In the genomic region with DNA sequence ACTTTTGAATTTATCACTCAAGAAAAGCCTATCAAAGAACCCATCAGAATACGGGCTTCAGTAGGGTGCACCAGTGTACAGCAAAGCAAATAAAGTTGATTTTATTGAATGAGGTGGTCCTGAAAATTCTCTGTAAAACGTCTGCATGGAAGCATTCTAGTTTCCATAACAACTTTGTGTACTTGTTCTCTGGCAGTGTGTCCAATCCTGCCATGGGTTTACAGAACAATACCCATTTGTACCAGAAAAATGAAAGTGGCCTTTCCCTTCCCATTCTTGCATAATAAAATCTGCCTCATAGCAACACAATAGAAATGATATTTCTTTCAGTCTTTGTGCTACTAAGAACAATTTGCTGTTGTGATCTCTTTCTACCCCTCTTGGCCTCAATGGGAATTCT, we compare ENCODE assay signal across 35 mouse cellular contexts. TPM values are rescaled to one million over a fixed set of nuclear protein-coding genes. Genes with fewer than 3 reads are reported as not detected.
DNase-seq lines count a peak whose midpoint lies in the region; ATAC-seq and TF ChIP-seq lines count a peak whose summit lies in the region.
"Had no signal": no experiment of that assay in that cellular context is flagged by ENCODE, and none has a peak within 500 bp of the region (broad histone marks: within the 10 kb centered on the region; RNA-seq: fewer than 3 reads in every experiment).

Ankub1 (minus strand) TSS at position 81 of the 400 bp plus-strand sequence.

- no peak within 1 kb of the TSS for H3K4me2 ChIP-seq in midbrain, postnatal 0 days (ENCODE audit: low read depth, low read length, poor library complexity, severe bottlenecking)
- no peak within 1 kb of the TSS for H3K4me2 ChIP-seq in midbrain, embryonic 16.5 days (ENCODE audit: low read length)
- H3K4me2 ChIP-seq: forebrain, embryonic 15.5 days; heart, embryonic 13.5 days; intestine, embryonic 15.5 days; limb, embryonic 15.5 days; liver, embryonic 13.5 days; midbrain, embryonic 13.5 days; neural tube, embryonic 15.5 days had no signal

- H3K4me3 ChIP-seq in layer of hippocampus, adult 2 months = peak within 1 kb of the TSS; percentile 3; the same call in 1 of the 2 replicates
- no peak within 1 kb of the TSS for H3K4me3 ChIP-seq in midbrain, postnatal 0 days (ENCODE audit: low read depth, low read length)
- no peak within 1 kb of the TSS for H3K4me3 ChIP-seq in midbrain, embryonic 16.5 days (ENCODE audit: low read depth, low read length)
- no peak within 1 kb of the TSS for H3K4me3 ChIP-seq in cortical plate, adult 2 months (ENCODE audit: insufficient read depth, low read length)
- H3K4me3 ChIP-seq: forebrain, embryonic 15.5 days; heart, adult 2 months; heart, embryonic 13.5 days; hindbrain, embryonic 10.5 days; intestine, embryonic 15.5 days; limb, embryonic 10.5 days; limb, embryonic 15.5 days; liver, embryonic 13.5 days; megakaryocyte, embryonic 14.5 days; midbrain, embryonic 13.5 days; neural tube, embryonic 15.5 days had no signal

- peak within 1 kb of the TSS; percentile 71 for H3K27ac ChIP-seq in layer of hippocampus, adult 2 months
- no peak within 1 kb of the TSS for H3K27ac ChIP-seq in midbrain, postnatal 0 days (ENCODE audit: low read depth, low read length)
- no peak within 1 kb of the TSS for H3K27ac ChIP-seq in midbrain, embryonic 16.5 days (ENCODE audit: low read length)
- peak within 1 kb of the TSS; percentile 73 for H3K27ac ChIP-seq in cortical plate, adult 2 months (ENCODE audit: insufficient read depth, low read length)
- H3K27ac ChIP-seq: forebrain, embryonic 15.5 days; heart, adult 2 months; heart, embryonic 13.5 days; hindbrain, embryonic 10.5 days; intestine, embryonic 15.5 days; limb, embryonic 10.5 days; limb, embryonic 15.5 days; liver, embryonic 13.5 days; midbrain, embryonic 13.5 days; neural tube, embryonic 15.5 days had no signal

- no peaks in the 10 kb centered on the region for H3K27me3 ChIP-seq in midbrain, postnatal 0 days (ENCODE audit: insufficient read depth, low read length)
- no peaks in the 10 kb centered on the region for H3K27me3 ChIP-seq in midbrain, embryonic 16.5 days (ENCODE audit: control insufficient read depth, insufficient read depth, low read depth, low read length)
- H3K27me3 ChIP-seq: forebrain, embryonic 15.5 days; heart, embryonic 13.5 days; intestine, embryonic 15.5 days; limb, embryonic 15.5 days; liver, embryonic 13.5 days; megakaryocyte, embryonic 14.5 days; midbrain, embryonic 13.5 days; neural tube, embryonic 15.5 days had no signal

- 29% methylated on average over 2 of the region's 2 CpGs for WGBS in midbrain, postnatal 0 days
- 46% methylated on average over 2 of the region's 2 CpGs for WGBS in midbrain, embryonic 16.5 days

- ATAC-seq in midbrain, postnatal 0 days (ENCODE audit: low FRiP score) = no peak
- no peak for ATAC-seq in midbrain, embryonic 16.5 days
- ATAC-seq: forebrain, embryonic 15.5 days; hindbrain, embryonic 16.5 days; intestine, embryonic 15.5 days; lung, postnatal 0 days; midbrain, embryonic 13.5 days had no signal

- no peaks in the 10 kb centered on the region for H3K9me3 ChIP-seq in midbrain, postnatal 0 days (ENCODE audit: low read length)
- no peaks in the 10 kb centered on the region for H3K9me3 ChIP-seq in midbrain, embryonic 16.5 days (replicated peaks; ENCODE audit: control insufficient read depth, low read length, poor library complexity, severe bottlenecking)
- H3K9me3 ChIP-seq: forebrain, embryonic 15.5 days; heart, embryonic 13.5 days; hindbrain, embryonic 10.5 days; intestine, embryonic 15.5 days; limb, embryonic 10.5 days; limb, embryonic 15.5 days; liver, embryonic 13.5 days; midbrain, embryonic 13.5 days; neural tube, embryonic 15.5 days had no signal

- TF ChIP-seq CTCF in layer of hippocampus, adult 2 months (conservative IDR thresholded peaks at IDR 0.05) = no peak
- TF ChIP-seq CTCF in midbrain, postnatal 0 days (IDR thresholded peaks at IDR 0.05) = no peak
- TF ChIP-seq CTCF in cortical plate, adult 2 months (IDR thresholded peaks at IDR 0.05; ENCODE audit: extremely low read depth, insufficient read depth, low read length) = no peak

- no peak within 1 kb of the TSS for H3K9ac ChIP-seq in midbrain, postnatal 0 days (replicated peaks; ENCODE audit: low read length, poor library complexity, severe bottlenecking)
- H3K9ac ChIP-seq in midbrain, embryonic 16.5 days (ENCODE audit: low read depth, low read length) = no peak within 1 kb of the TSS
- H3K9ac ChIP-seq: forebrain, embryonic 15.5 days; heart, embryonic 13.5 days; intestine, embryonic 15.5 days; limb, embryonic 15.5 days; liver, embryonic 13.5 days; midbrain, embryonic 13.5 days; neural tube, embryonic 15.5 days had no signal

- H3K36me3 ChIP-seq in midbrain, postnatal 0 days (ENCODE audit: insufficient read depth, low read length) = no peaks in the 10 kb centered on the region
- no peaks in the 10 kb centered on the region for H3K36me3 ChIP-seq in midbrain, embryonic 16.5 days (ENCODE audit: control insufficient read depth, insufficient read depth, low read length)
- H3K36me3 ChIP-seq: forebrain, embryonic 15.5 days; heart, embryonic 13.5 days; hindbrain, embryonic 10.5 days; intestine, embryonic 15.5 days; limb, embryonic 10.5 days; limb, embryonic 15.5 days; liver, embryonic 13.5 days; midbrain, embryonic 13.5 days; neural tube, embryonic 15.5 days had no signal

- TF ChIP-seq POLR2A in cortical plate, adult 2 months (IDR thresholded peaks at IDR 0.05; ENCODE audit: extremely low read depth, insufficient read depth, low read length) = no peak

- no peak for DNase-seq in layer of hippocampus, adult 2 months (ENCODE audit: low spot score in 2 of 2)
- no peak for DNase-seq in layer of hippocampus, postnatal 10 days (ENCODE audit: low spot score in 2 of 2)
- DNase-seq in midbrain, postnatal 0 days (ENCODE audit: low spot score) = peak; percentile 11
- peak; percentile 34 for DNase-seq in adipocyte (ENCODE audit: low spot score)
- DNase-seq in urinary bladder, postnatal 36 days (ENCODE audit: low spot score in 2 of 2) = no peak
- DNase-seq in retina, postnatal 1 day = no peak
- DNase-seq: adrenal gland, postnatal 14 days; B cell, adult 2 months; cerebellum, adult 18-20 months; cerebellum, postnatal 25 days; heart, adult 2 months; heart, postnatal 10 days; kidney, adult 2 months; kidney, postnatal 4 days; liver, embryonic 13.5 days; lung, adult 18-20 months; lung, postnatal 4 days; right cerebral cortex, postnatal 4 days had no signal

- H3K4me1 ChIP-seq in midbrain, postnatal 0 days (ENCODE audit: insufficient read depth, low read length) = no peaks in the 10 kb centered on the region
- no peaks in the 10 kb centered on the region for H3K4me1 ChIP-seq in midbrain, embryonic 16.5 days (ENCODE audit: control insufficient read depth, insufficient read depth, low read length)
- H3K4me1 ChIP-seq in cortical plate, adult 2 months (ENCODE audit: control insufficient read depth, insufficient read depth, low read length) = no peaks in the 10 kb centered on the region
- H3K4me1 ChIP-seq: forebrain, embryonic 15.5 days; heart, embryonic 13.5 days; hindbrain, embryonic 10.5 days; intestine, embryonic 15.5 days; limb, embryonic 10.5 days; limb, embryonic 15.5 days; liver, embryonic 13.5 days; megakaryocyte, embryonic 14.5 days; midbrain, embryonic 13.5 days; neural tube, embryonic 15.5 days had no signal

RNA-seq across cellular contexts. Expression of gene Ankub1, which starts in this region (rescaled TPM):
- total RNA-seq in layer of hippocampus, adult 2 months (2021) = 1 to 10 TPM; 2.1 TPM
- total RNA-seq in layer of hippocampus, postnatal 10 days (2021) = 1 to 10 TPM; 1.6 to 1.9 TPM
- 0.99 TPM in 1 of 2 replicates, not detected in the other for total RNA-seq in midbrain, postnatal 0 days (2014; rRNA removed)
- polyA plus RNA-seq in midbrain, postnatal 0 days (2015; fragmentation: Nextera tagmentation; extraction: Ambion mirVana) = 0.17 and 0.31 TPM in 2 replicates
- 0.17 and 0.28 TPM in 2 replicates for polyA plus RNA-seq in midbrain, embryonic 16.5 days (2015; fragmentation: Nextera tagmentation; extraction: Ambion mirVana)
- polyA plus RNA-seq in cortical plate, adult 2 months (2012; rRNA removed) = 2.1 and 2.9 TPM in 2 replicates
- total RNA-seq: adrenal gland, postnatal 14 days; ES-E14; gastrocnemius, adult 8-10 months; heart, adult 2 months; heart, postnatal 10 days had no signal
- polyA plus RNA-seq: forebrain, embryonic 15.5 days; heart, embryonic 13.5 days; kidney, adult 2 months; kidney, embryonic 16.5 days; limb, embryonic 10.5 days; liver, embryonic 13.5 days; stomach, embryonic 14.5 days had no signal

Comparison
In these comparisons a context has a peak if more than half of its experiments do, and no peak if none do; other contexts are left out.
1. Peak in DNase-seq in midbrain, postnatal 0 days; RNA of the gene not detected or under 1 TPM.
2. H3K27ac ChIP-seq: peak in layer of hippocampus, adult 2 months (single experiment) and cortical plate, adult 2 months (single experiment); none in midbrain, postnatal 0 days (single experiment) and midbrain, embryonic 16.5 days (single experiment).